Mouse (Mus musculus) hindbrain, embryonic 12.5 days (tissue): ENCODE data around the gene Arhgap1. TPM values are rescaled to one million over a fixed set of nuclear protein-coding genes. Genes with fewer than 3 reads are reported as not detected.

Experiments
- ATAC-seq: fragments of 200-750 bp; cut with Nextera tagmentation; 2 replicates; pipeline ENCODE4 v1.8.0; 2017; ENCODE audit warnings: moderate TSS enrichment; ENCODE audit not compliant: low FRiP score
- H3K27ac ChIP-seq: fragments of 300-500 bp; sonication (generic); 2 replicates; pipeline ENCODE4 v1.5.1; 2016; ENCODE audit warnings: mild to moderate bottlenecking
- H3K27me3 ChIP-seq: fragments of 300-500 bp; sonication (generic); 2 replicates; pipeline ENCODE4 v1.6.1; 2016; ENCODE audit warnings: mild to moderate bottlenecking
- H3K36me3 ChIP-seq: fragments of 300-500 bp; sonication (generic); 2 replicates; pipeline ENCODE4 v1.6.1; 2016; ENCODE audit warnings: mild to moderate bottlenecking
- H3K4me1 ChIP-seq: fragments of 300-500 bp; sonication (generic); 2 replicates; pipeline ENCODE4 v1.6.1; 2016
- H3K4me2 ChIP-seq: fragments of 300-500 bp; sonication (generic); replicated peaks from 2 replicates; pipeline ENCODE4 v1.6.1; 2016; ENCODE audit warnings: mild to moderate bottlenecking
- H3K4me3 ChIP-seq: fragments of 300-500 bp; sonication (generic); 2 replicates; pipeline ENCODE4 v1.5.1; 2016; ENCODE audit warnings: mild to moderate bottlenecking
- H3K9ac ChIP-seq: fragments of 300-500 bp; sonication (generic); 2 replicates; pipeline ENCODE4 v1.6.1; 2016; ENCODE audit warnings: mild to moderate bottlenecking, moderate library complexity
- H3K9me3 ChIP-seq: fragments of 300-500 bp; sonication (generic); replicated peaks from 2 replicates; pipeline ENCODE4 v1.6.1; 2016; ENCODE audit warnings: mild to moderate bottlenecking
- WGBS: fragments of 180-500 bp; shearing (Covaris S2); methylation state at CpG from one replicate; pipeline ENCODE4 v1.1.7; 2016; 5-methylcytosine and 5-hydroxymethylcytosine counted together
- polyA plus RNA-seq: library from polyadenylated mRNA; unstranded; fragments of >200 nt; fragmentation: Nextera tagmentation; extraction: Ambion mirVana; gene quantifications from 2 replicates; pipeline ENCODE4 v1.2.1, GENCODE M21; 2016

The Arhgap1 gene
- polyA plus RNA-seq, 1 experiment from 2014 or later = 93.6 TPM

DNA sequence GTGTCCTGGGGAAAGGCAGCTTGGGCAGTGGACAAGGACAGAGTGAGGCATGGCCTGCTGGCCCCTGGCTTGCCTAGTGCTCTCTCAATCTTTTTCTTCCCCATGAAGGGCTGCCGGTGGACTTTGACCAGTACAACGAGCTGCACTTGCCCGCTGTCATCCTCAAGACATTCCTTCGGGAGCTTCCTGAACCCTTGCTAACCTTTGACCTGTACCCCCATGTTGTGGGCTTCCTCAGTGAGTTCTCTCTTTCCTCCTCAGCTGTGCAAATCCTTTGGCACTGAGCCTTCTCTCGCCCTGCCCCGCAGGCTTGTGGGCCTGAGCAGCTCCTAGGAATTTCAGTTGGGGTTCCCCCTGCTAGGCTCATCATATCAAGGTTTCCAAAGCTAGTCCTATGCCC, 20.4 kb downstream of the Arhgap1 start:
- 90% methylated on average over 6 of the region's 6 CpGs for WGBS
- H3K9ac ChIP-seq = no peak overlapping the region
- H3K4me2 ChIP-seq = no peak overlapping the region
- H3K27me3 ChIP-seq = no peaks in the 10 kb centered on the region
- ATAC-seq = no peak
- H3K9me3 ChIP-seq = no peaks in the 10 kb centered on the region
- H3K4me1 ChIP-seq = no peaks in the 10 kb centered on the region
- H3K4me3 ChIP-seq = no peak overlapping the region
- peaks cover 85% of the 10 kb centered on the region for H3K36me3 ChIP-seq
- H3K27ac ChIP-seq = no peak overlapping the region

DNA sequence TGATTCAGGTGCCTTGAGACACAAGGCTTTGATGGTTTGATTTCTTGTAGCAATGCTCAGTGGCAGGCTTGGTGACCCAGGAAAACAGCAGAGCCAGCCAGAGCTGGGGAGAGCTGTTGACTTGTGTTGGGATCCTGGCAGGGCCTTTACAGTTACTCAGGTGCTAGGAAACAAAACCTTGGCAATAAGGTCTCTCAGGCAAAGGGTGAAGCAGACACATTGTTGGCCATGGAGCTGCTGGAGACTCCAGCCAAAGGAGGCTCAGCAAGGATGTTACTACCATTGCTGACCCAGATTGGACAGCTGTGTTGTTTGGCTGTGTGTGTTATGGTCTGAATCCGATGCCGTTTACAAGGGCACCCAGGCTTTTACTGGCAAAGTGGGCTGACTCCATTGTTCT, 23.9 kb downstream of the Arhgap1 start:
- 97% methylated on average over 2 of the region's 2 CpGs for WGBS
- no peak overlapping the region for H3K27ac ChIP-seq
- H3K4me1 ChIP-seq = no peaks in the 10 kb centered on the region
- no peak overlapping the region for H3K9ac ChIP-seq
- no peaks in the 10 kb centered on the region for H3K27me3 ChIP-seq
- H3K4me3 ChIP-seq = no peak overlapping the region
- H3K4me2 ChIP-seq = no peak overlapping the region
- peaks cover 89% of the 10 kb centered on the region for H3K36me3 ChIP-seq
- ATAC-seq = no peak
- no peaks in the 10 kb centered on the region for H3K9me3 ChIP-seq

GRCm38 (mm10) chr2:91674895-91675294, 25.2 kb downstream of the Arhgap1 start:
- WGBS = 91% methylated on average over 5 of the region's 5 CpGs
- Histone ChIP-seq H3K9ac (no peak overlapping the region), H3K4me3 (no peak overlapping the region), H3K36me3 (peaks cover 87% of the 10 kb centered on the region), H3K27me3 (no peaks in the 10 kb centered on the region), H3K4me2 (no peak overlapping the region), H3K4me1 (no peaks in the 10 kb centered on the region), H3K9me3 (no peaks in the 10 kb centered on the region), H3K27ac (no peak overlapping the region)
- no peak for ATAC-seq

GRCm38 (mm10) chr2:91676420-91676819, 26.8 kb downstream of the Arhgap1 start:
- H3K27ac ChIP-seq = no peak overlapping the region
- ATAC-seq = no peak
- H3K4me2 ChIP-seq = no peak overlapping the region
- H3K4me1 ChIP-seq = no peaks in the 10 kb centered on the region
- H3K9me3 ChIP-seq = no peaks in the 10 kb centered on the region
- 77% methylated on average over 2 of the region's 2 CpGs for WGBS
- no peak overlapping the region for H3K9ac ChIP-seq
- no peak overlapping the region for H3K4me3 ChIP-seq
- H3K27me3 ChIP-seq = no peaks in the 10 kb centered on the region
- peaks cover 88% of the 10 kb centered on the region for H3K36me3 ChIP-seq

DNA sequence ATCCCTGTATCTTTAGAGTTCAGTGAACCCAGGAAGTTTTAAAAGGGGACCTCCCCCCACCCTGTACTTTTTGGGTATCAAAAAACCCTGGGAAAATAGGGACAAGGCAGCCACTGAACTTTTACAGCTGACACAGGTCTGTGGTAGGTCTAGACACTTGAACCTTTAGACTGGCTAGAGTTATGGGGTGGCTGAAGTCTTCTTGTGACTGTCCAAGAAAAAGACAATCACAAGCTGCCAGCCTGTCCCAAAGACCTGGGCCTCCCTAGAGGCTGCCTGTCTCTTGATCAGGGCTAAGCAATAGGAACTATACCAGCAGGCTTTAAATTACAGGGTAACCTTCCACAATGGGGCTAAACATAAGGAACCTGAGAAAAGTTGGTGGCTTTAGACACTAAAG, 27.3 kb downstream of the Arhgap1 start:
- H3K9ac ChIP-seq = no peak overlapping the region
- no peaks in the 10 kb centered on the region for H3K4me1 ChIP-seq
- no peak overlapping the region for H3K4me3 ChIP-seq
- H3K27me3 ChIP-seq = no peaks in the 10 kb centered on the region
- H3K27ac ChIP-seq = no peak overlapping the region
- H3K4me2 ChIP-seq = no peak overlapping the region
- H3K36me3 ChIP-seq = peaks cover 88% of the 10 kb centered on the region
- no peak for ATAC-seq
- no peaks in the 10 kb centered on the region for H3K9me3 ChIP-seq

DNA sequence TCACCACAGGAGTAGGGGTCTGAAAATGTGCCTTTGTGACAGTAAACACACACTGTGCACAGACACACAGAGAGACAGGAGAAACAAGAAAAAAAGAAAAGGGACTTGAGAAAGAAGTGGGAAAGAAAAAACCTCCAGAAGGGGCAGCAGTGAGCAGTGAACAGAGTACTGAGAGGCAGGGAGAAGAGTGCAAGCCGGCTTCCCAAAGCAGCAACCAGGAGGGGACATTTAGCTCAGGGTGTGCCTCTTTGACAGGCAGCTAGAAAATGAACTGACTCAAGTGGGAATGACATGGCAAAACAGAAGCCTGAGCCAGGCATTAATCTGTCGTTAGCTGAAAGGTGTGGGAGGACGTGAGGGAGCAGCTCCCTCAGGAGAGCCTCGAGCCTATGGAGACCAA, 33.2 kb downstream of the Arhgap1 start:
- 58% methylated on average over 4 of the region's 4 CpGs for WGBS
- Histone ChIP-seq H3K27me3 (no peaks in the 10 kb centered on the region), H3K4me3 (no peak overlapping the region), H3K9me3 (no peaks in the 10 kb centered on the region), H3K4me1 (no peaks in the 10 kb centered on the region), H3K9ac (no peak overlapping the region), H3K36me3 (peaks cover 64% of the 10 kb centered on the region), H3K4me2 (no peak overlapping the region), H3K27ac (no peak overlapping the region)
- ATAC-seq = no peak

- Histone ChIP-seq H3K4me2 (no peak overlapping the region), H3K27me3 (no peaks in the 10 kb centered on the region), H3K4me3 (no peak overlapping the region), H3K9me3 (no peaks in the 10 kb centered on the region), H3K27ac (no peak overlapping the region), H3K4me1 (no peaks in the 10 kb centered on the region), H3K9ac (no peak overlapping the region), H3K36me3 (peaks cover 62% of the 10 kb centered on the region)
- no peak for ATAC-seq
- 80% methylated on average over 8 of the region's 8 CpGs for WGBS
Observed at GRCm38 (mm10) chr2:91683919-91684318, 34.3 kb downstream of the Arhgap1 start.

DNA sequence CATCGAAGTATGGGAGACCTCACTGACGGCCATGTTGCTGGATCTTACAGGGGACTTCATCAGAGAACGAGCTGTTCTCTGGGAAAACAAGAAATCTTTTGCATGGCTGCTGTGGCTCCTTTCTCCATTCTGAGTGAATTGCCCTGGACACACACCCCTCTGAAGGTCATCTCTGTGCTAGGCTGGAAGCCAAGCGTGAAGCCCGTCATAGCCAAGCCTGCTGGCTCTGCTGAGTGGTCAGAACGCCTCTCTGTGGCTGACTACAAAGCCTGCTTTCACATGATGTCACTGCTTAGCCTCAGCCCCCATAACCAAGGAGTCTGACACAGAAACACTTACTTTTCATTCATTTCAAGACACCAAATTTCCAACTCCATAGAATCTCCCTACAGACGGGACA, 39.8 kb downstream of the Arhgap1 start:
- Histone ChIP-seq H3K27ac (no peak overlapping the region), H3K4me2 (no peak overlapping the region), H3K4me1 (no peaks in the 10 kb centered on the region), H3K36me3 (peaks cover 37% of the 10 kb centered on the region), H3K9ac (no peak overlapping the region), H3K9me3 (no peaks in the 10 kb centered on the region), H3K4me3 (no peak overlapping the region), H3K27me3 (no peaks in the 10 kb centered on the region)
- 83% methylated on average over 7 of the region's 7 CpGs for WGBS
- no peak for ATAC-seq

DNA sequence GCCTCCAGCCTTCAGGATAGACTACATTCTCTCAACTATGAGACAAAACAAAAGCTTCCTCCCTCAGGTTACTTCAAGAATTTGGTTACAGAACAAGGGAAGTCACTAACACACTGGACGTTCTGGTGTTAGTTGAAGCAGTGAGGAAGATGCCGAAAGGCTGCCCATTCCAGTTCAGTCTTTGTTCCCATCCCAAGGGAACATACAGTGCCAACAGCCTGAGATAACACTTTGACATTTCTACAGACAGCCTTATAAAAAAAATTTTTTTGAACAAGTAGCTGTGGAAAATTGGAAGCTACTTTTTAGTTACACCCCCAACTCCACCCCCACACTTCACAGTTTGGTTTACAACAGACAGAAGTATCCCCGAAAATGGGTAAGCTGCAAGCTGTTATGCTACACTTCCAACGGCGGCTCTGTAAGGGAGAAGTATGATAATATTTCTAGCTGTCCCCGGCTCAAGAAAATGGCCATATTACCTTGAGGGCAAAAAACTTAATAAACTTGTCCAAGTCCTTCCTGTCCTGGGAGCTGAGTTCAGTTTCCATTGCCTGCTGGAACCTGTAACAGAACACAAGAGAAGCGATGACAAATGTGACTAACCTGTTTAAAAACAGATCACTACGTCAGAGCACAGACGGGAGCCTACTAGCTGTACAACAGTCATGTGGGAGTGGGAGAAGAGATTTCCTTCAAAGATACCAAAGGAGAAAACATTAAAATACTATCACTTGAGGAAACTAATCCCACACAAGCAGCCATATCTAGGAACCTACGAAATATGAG, 46.0 kb downstream of the Arhgap1 start:
- no peak overlapping the region for H3K9ac ChIP-seq
- no peaks in the 10 kb centered on the region for H3K9me3 ChIP-seq
- H3K4me3 ChIP-seq = no peak overlapping the region
- ATAC-seq = no peak
- H3K4me2 ChIP-seq = no peak overlapping the region
- no peaks in the 10 kb centered on the region for H3K27me3 ChIP-seq
- no peaks in the 10 kb centered on the region for H3K4me1 ChIP-seq
- WGBS = 93% methylated on average over 10 of the region's 10 CpGs
- peaks cover 18% of the 10 kb centered on the region for H3K36me3 ChIP-seq
- H3K27ac ChIP-seq = no peak overlapping the region

DNA sequence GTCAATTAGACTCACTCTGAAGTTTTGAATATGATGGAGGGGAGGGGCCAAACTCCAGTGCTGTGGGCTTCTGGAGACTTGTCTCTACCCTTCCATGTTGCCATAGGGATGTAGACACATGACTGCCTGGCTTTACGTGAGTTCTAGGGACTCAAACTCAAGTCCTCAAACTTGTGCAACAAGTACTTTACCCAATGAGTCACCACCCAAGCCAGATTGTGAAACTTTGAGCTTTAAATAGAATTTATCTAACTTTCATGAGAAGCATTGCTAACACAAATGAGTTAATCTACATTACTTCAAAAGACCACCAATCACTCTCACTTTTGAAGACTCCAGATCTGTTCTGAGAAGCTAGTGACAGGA, 46.5 kb downstream of the Arhgap1 start:
- WGBS = 78% methylated on average over 1 of the region's 1 CpGs
- no peaks in the 10 kb centered on the region for H3K9me3 ChIP-seq

GRCm38 (mm10) chr2:91699225-91699624, 49.6 kb downstream of the Arhgap1 start:
- no peak for ATAC-seq
- H3K4me1 ChIP-seq = no peaks in the 10 kb centered on the region
- no peak overlapping the region for H3K27ac ChIP-seq
- peaks cover 5% of the 10 kb centered on the region for H3K36me3 ChIP-seq
- H3K4me3 ChIP-seq = no peak overlapping the region
- no peaks in the 10 kb centered on the region for H3K27me3 ChIP-seq
- H3K9ac ChIP-seq = no peak overlapping the region
- WGBS = 86% methylated on average over 1 of the region's 1 CpGs
- H3K4me2 ChIP-seq = no peak overlapping the region
- no peaks in the 10 kb centered on the region for H3K9me3 ChIP-seq

More for the DNA sequence above, 46.5 kb downstream of the Arhgap1 start:
- H3K4me1 ChIP-seq = no peaks in the 10 kb centered on the region
- peaks cover 18% of the 10 kb centered on the region for H3K36me3 ChIP-seq
- H3K4me2 ChIP-seq = no peak overlapping the region
- H3K27ac ChIP-seq = no peak overlapping the region
- H3K27me3 ChIP-seq = no peaks in the 10 kb centered on the region
- no peak overlapping the region for H3K4me3 ChIP-seq
- H3K9ac ChIP-seq = no peak overlapping the region
- ATAC-seq = no peak

DNA sequence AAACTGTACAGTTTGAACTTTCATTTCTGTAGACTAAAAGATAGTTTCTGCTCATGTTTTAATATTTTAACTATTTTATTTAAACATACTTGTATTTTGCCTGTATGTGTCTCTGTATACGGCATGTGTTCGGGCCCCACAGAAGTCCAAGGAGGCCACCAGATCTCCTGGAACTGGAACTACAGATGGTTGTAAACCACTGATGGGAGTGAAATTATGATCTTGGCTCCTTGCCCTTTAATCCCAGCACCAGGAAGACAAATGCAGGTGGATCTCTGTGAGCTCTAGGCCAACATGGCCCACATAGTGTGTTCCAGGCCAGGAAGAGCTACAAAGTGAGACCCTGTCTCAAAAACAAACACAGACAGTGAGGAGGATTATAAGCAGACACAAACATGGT, 51.7 kb downstream of the Arhgap1 start:
- 97% methylated on average over 2 of the region's 2 CpGs for WGBS

GRCm38 (mm10) chr2:91705736-91706135, 56.1 kb downstream of the Arhgap1 start:
- 83% methylated on average over 6 of the region's 6 CpGs for WGBS
- no peak for ATAC-seq
- peaks cover 10% of the 10 kb centered on the region for H3K4me1 ChIP-seq
- H3K27me3 ChIP-seq = no peaks in the 10 kb centered on the region
- H3K36me3 ChIP-seq = no peaks in the 10 kb centered on the region
- H3K9ac ChIP-seq = no peak overlapping the region
- H3K27ac ChIP-seq = no peak overlapping the region
- H3K4me3 ChIP-seq = no peak overlapping the region
- no peak overlapping the region for H3K4me2 ChIP-seq
- no peaks in the 10 kb centered on the region for H3K9me3 ChIP-seq

More for the DNA sequence above, 51.7 kb downstream of the Arhgap1 start:
- no peaks in the 10 kb centered on the region for H3K36me3 ChIP-seq
- H3K27me3 ChIP-seq = no peaks in the 10 kb centered on the region
- no peaks in the 10 kb centered on the region for H3K4me1 ChIP-seq
- H3K9me3 ChIP-seq = no peaks in the 10 kb centered on the region
- no peak overlapping the region for H3K4me3 ChIP-seq
- H3K4me2 ChIP-seq = no peak overlapping the region
- H3K9ac ChIP-seq = no peak overlapping the region
- no peak overlapping the region for H3K27ac ChIP-seq
- ATAC-seq = no peak
